Mouse (Mus musculus) kidney, postnatal 36 days (tissue): Measurements from ENCODE around the gene Fbxo42.
A peak's percentile ranks its signal among the peaks of the same experiment; 100 is the strongest.

ENCODE experiments used
- DNase-seq, 2 experiments: peaks; one replicate each; pipeline ENCODE4 v3.0.0; 2021 to 2022; ENCODE audit warnings: mixed read lengths in 2 of 2

The Fbxo42 gene

GRCm38 (mm10) chr4:141221848-141222247, 74.1 kb downstream of the Fbxo42 start:
- DNase-seq = no peak

GRCm38 (mm10) chr4:141222752-141223151, 75.0 kb downstream of the Fbxo42 start:
- no peak for DNase-seq

- no peak for DNase-seq
Measured at GRCm38 (mm10) chr4:141228687-141229086, 81.0 kb downstream of the Fbxo42 start.

- no peak for DNase-seq
Measured at GRCm38 (mm10) chr4:141233196-141233595, 85.5 kb downstream of the Fbxo42 start.

- no peak for DNase-seq
Measured at GRCm38 (mm10) chr4:141235537-141236111, 87.9 kb downstream of the Fbxo42 start.

GRCm38 (mm10) chr4:141236856-141237255, 89.1 kb downstream of the Fbxo42 start:
- DNase-seq = no peak

GRCm38 (mm10) chr4:141238492-141239387, 91.0 kb downstream of the Fbxo42 start:
- no peak for DNase-seq

- DNase-seq = peak; percentile 95 to 96
Measured at GRCm38 (mm10) chr4:141239388-141240125, 91.8 kb downstream of the Fbxo42 start, which contains the start of gene Arhgef19. TSS of gene Arhgef19 (plus strand) at chr4:141239499.

- peak; percentile 83 for DNase-seq
Measured at GRCm38 (mm10) chr4:141240617-141241016, 92.9 kb downstream of the Fbxo42 start.

- DNase-seq = no peak
Measured at GRCm38 (mm10) chr4:141241861-141242260, 94.1 kb downstream of the Fbxo42 start.

GRCm38 (mm10) chr4:141242651-141243241, 95.0 kb downstream of the Fbxo42 start:
- DNase-seq = peak; percentile 62 to 68

GRCm38 (mm10) chr4:141243636-141244035, 95.9 kb downstream of the Fbxo42 start:
- no peak for DNase-seq

GRCm38 (mm10) chr4:141244401-141244800, 96.7 kb downstream of the Fbxo42 start:
- DNase-seq = no peak

GRCm38 (mm10) chr4:141244931-141245425, 97.3 kb downstream of the Fbxo42 start:
- DNase-seq = peak; percentile 47 to 82

GRCm38 (mm10) chr4:141246089-141246997, 98.6 kb downstream of the Fbxo42 start:
- DNase-seq = no peak

- DNase-seq = no peak
Measured at GRCm38 (mm10) chr4:141246998-141247350, 99.3 kb downstream of the Fbxo42 start.

- peak; percentile 23 to 47 for DNase-seq
Measured at GRCm38 (mm10) chr4:141247776-141248613, 100.3 kb downstream of the Fbxo42 start.

- no peak for DNase-seq
Measured at GRCm38 (mm10) chr4:141248614-141248978, 100.9 kb downstream of the Fbxo42 start.

GRCm38 (mm10) chr4:141249383-141249782, 101.7 kb downstream of the Fbxo42 start:
- DNase-seq = no peak

GRCm38 (mm10) chr4:141251071-141251470, 103.4 kb downstream of the Fbxo42 start:
- DNase-seq = peak in 1 of 2 experiments; percentile 49

GRCm38 (mm10) chr4:141252641-141253040, 104.9 kb downstream of the Fbxo42 start:
- DNase-seq = no peak
